Mouse (Mus musculus) brain, embryonic 14.5 days (tissue): Measurements from ENCODE around the gene Tmem30b.

ENCODE experiments used
- CTCF ChIP-seq: fragments of 200-500 bp; IDR thresholded peaks from 2 replicates; pipeline ENCODE4 v1.5.1; 2012; ENCODE audit warnings: inconsistent platforms, mild to moderate bottlenecking, moderate library complexity, borderline replicate concordance; ENCODE audit not compliant: insufficient read depth, insufficient read length; ENCODE audit errors: extremely low read depth
- POLR2A ChIP-seq: fragments of 200-500 bp; IDR thresholded peaks from 2 replicates; pipeline ENCODE4 v1.6.1; 2012; ENCODE audit warnings: mild to moderate bottlenecking, inconsistent platforms, borderline replicate concordance; ENCODE audit not compliant: poor library complexity, insufficient read depth, insufficient read length, severe bottlenecking; ENCODE audit errors: extremely low read depth

GRCm38 (mm10) chr12:73593021-73593798 lies 47.0 kb upstream of the Tmem30b start:
- TF ChIP-seq POLR2A (no peak), CTCF (no peak)
